Mouse (Mus musculus) spleen, adult 2 months (tissue): ENCODE measurements around the gene Gm815.

Source experiments
- CTCF ChIP-seq: fragments of 200-500 bp; IDR thresholded peaks from 2 replicates; pipeline ENCODE4 v1.5.1; 2011; ENCODE audit warnings: mild to moderate bottlenecking, inconsistent platforms; ENCODE audit not compliant: insufficient read depth, insufficient read length, insufficient replicate concordance; ENCODE audit errors: extremely low read depth
- POLR2A ChIP-seq: fragments of 200-500 bp; IDR thresholded peaks from 2 replicates; pipeline ENCODE4 v1.6.1; 2011; ENCODE audit warnings: low read depth, low read length, inconsistent platforms

- TF ChIP-seq POLR2A (no peak), CTCF (no peak)
Measured at GRCm38 (mm10) chr19:26914245-26914644, 28.6 kb downstream of the Gm815 start.
